Mouse (Mus musculus): ENCODE results near the gene Anks1b.

- no peak for TF ChIP-seq CTCF (IDR thresholded peaks at IDR 0.05; ENCODE audit: extremely low read depth, insufficient read length, insufficient replicate concordance, low read depth, low read length)
- TF ChIP-seq POLR2A (IDR thresholded peaks at IDR 0.05; ENCODE audit: low read depth, low read length), result no peak
These were observed 825.9 kb downstream of the Anks1b start for GRCm38 (mm10) chr10:90699211-90699610.

All from small intestine, adult 2 months (tissue).